Mouse (Mus musculus) ES-E14 (cell line): ENCODE measurements around the gene Cdk13. TPM values are rescaled to one million over a fixed set of nuclear protein-coding genes. Genes with fewer than 3 reads are reported as not detected.

Experiments
- DNase-seq: peaks from one replicate; pipeline ENCODE4 v3.0.0-alpha.2; 2013; ENCODE audit warnings: low read depth, low spot score
- H3K27ac ChIP-seq: 2 replicates; pipeline ENCODE4 v1.5.1; 2012; ENCODE audit warnings: low read depth, mild to moderate bottlenecking, low read length, moderate library complexity, mixed read lengths; ENCODE audit not compliant: poor library complexity, insufficient read depth, severe bottlenecking
- H3K36me3 ChIP-seq: 2 replicates; pipeline ENCODE4 v1.6.1; 2012; ENCODE audit warnings: mild to moderate bottlenecking, low read length, moderate library complexity, mixed read lengths; ENCODE audit not compliant: control insufficient read depth, poor library complexity, insufficient read depth, severe bottlenecking
- H3K4me1 ChIP-seq, 2 experiments: fragments of 150-350 bp in 1 of 2; sonication (generic) in 1 of 2; 2 replicates each; pipeline ENCODE4 v1.6.1; 2012; ENCODE audit warnings: low read length in 2 of 2, mild to moderate bottlenecking in 1 of 2, mixed read lengths in 1 of 2; ENCODE audit not compliant: control insufficient read depth in 2 of 2, insufficient read depth in 2 of 2, poor library complexity in 1 of 2
- H3K4me3 ChIP-seq, 2 experiments: fragments of 150-350 bp in 1 of 2; sonication (generic) in 1 of 2; 2 replicates each; pipeline ENCODE4 v1.5.1; 2012; ENCODE audit warnings: low read length in 2 of 2, low read depth in 1 of 2, mild to moderate bottlenecking in 1 of 2, mixed read lengths in 1 of 2; ENCODE audit not compliant: insufficient read depth in 1 of 2, poor library complexity in 1 of 2, severe bottlenecking in 1 of 2
- H3K9ac ChIP-seq: 2 replicates; pipeline ENCODE4 v1.6.1; 2012; ENCODE audit warnings: low read depth, mild to moderate bottlenecking, low read length, mixed read lengths; ENCODE audit not compliant: poor library complexity, insufficient read depth, severe bottlenecking
- H3K9me3 ChIP-seq: fragments of 150-350 bp; sonication (generic); 2 replicates; pipeline ENCODE4 v1.6.1; 2012; ENCODE audit warnings: low read depth, mild to moderate bottlenecking, low read length; ENCODE audit not compliant: control insufficient read depth, insufficient read depth
- CHD2 ChIP-seq: IDR thresholded peaks from 2 replicates; pipeline ENCODE4 v1.6.1; 2014; ENCODE audit warnings: mild to moderate bottlenecking, low read depth, low read length, inconsistent platforms
- HCFC1 ChIP-seq: IDR thresholded peaks from 2 replicates; pipeline ENCODE4 v1.6.1; 2012; ENCODE audit warnings: low read length, inconsistent platforms, borderline replicate concordance; ENCODE audit not compliant: insufficient read depth
- MAFK ChIP-seq: IDR thresholded peaks from 2 replicates; pipeline ENCODE4 v1.6.1; 2014; ENCODE audit warnings: mild to moderate bottlenecking, low read depth, low read length, inconsistent platforms; ENCODE audit not compliant: insufficient read depth
- ZC3H11A ChIP-seq: IDR thresholded peaks from 2 replicates; pipeline ENCODE4 v1.6.1; 2012; ENCODE audit warnings: low read depth, mild to moderate bottlenecking, inconsistent platforms, low read length, borderline replicate concordance
- ZNF384 ChIP-seq: IDR thresholded peaks from 2 replicates; pipeline ENCODE4 v1.6.1; 2012; ENCODE audit warnings: low read depth, low read length, inconsistent platforms
- in situ Hi-C, 2 experiments: fragments of 600-800 bp; cut with MboI; formaldehyde crosslinking; loops; one replicate each; pipeline ENCODE4 v1.15.1; 2025; ENCODE audit warnings: low sequenced_read_pairs in 2 of 2, inconsistent platforms in 1 of 2; ENCODE audit not compliant: unreplicated experiment in 2 of 2
- total RNA-seq: library from RNA; depleted of rRNA; stranded (reverse); fragments of 300-350 nt; gene quantifications from 2 replicates; pipeline ENCODE4 v1.2.3, GENCODE M21; 2012; rRNA removed

Cdk13 gene
- total RNA-seq, 1 experiment, result 50.7 TPM

- Histone ChIP-seq H3K9ac (no peak overlapping the region), H3K36me3 (no peaks in the 10 kb centered on the region), H3K27ac (no peak overlapping the region), H3K4me1 (peaks cover 0 to 2% of the 10 kb centered on the region in 2 experiments; a peak in 1 of 4 replicates), H3K9me3 (no peaks in the 10 kb centered on the region), H3K4me3 (no peak overlapping the region)
- no peak for DNase-seq
- TF ChIP-seq ZNF384, result no peak
- no peak for TF ChIP-seq HCFC1
- no peak for TF ChIP-seq CHD2
- no peak for TF ChIP-seq MAFK
- no peak for TF ChIP-seq ZC3H11A
- in situ Hi-C loops, result no loop called here
Observed at GRCm38 (mm10) chr13:17690686-17691085, 114.2 kb downstream of the Cdk13 start.

GRCm38 (mm10) chr13:17689461-17689860 is 115.4 kb downstream of the Cdk13 start:
- DNase-seq, result no peak
- H3K27ac ChIP-seq, result no peak overlapping the region
- no peak overlapping the region for H3K4me3 ChIP-seq
- TF ChIP-seq ZNF384, result no peak
- no peak for TF ChIP-seq MAFK
- TF ChIP-seq HCFC1, result no peak
- TF ChIP-seq CHD2, result no peak
- no peak for TF ChIP-seq ZC3H11A
- H3K9me3 ChIP-seq, result no peaks in the 10 kb centered on the region
- H3K4me1 ChIP-seq, result peaks cover 0 to 2% of the 10 kb centered on the region in 2 experiments; a peak in 1 of 4 replicates
- H3K36me3 ChIP-seq, result no peaks in the 10 kb centered on the region
- in situ Hi-C loops, result no loop called here
- H3K9ac ChIP-seq, result no peak overlapping the region

GRCm38 (mm10) chr13:17671122-17671521 is 133.8 kb downstream of the Cdk13 start:
- in situ Hi-C loops, result no loop called here
- Histone ChIP-seq H3K27ac (no peak overlapping the region), H3K4me1 (no peaks in the 10 kb centered on the region), H3K9ac (no peak overlapping the region), H3K9me3 (no peaks in the 10 kb centered on the region), H3K4me3 (no peak overlapping the region), H3K36me3 (no peaks in the 10 kb centered on the region)
- TF ChIP-seq ZNF384, result no peak
- TF ChIP-seq ZC3H11A, result no peak
- no peak for TF ChIP-seq HCFC1
- no peak for TF ChIP-seq MAFK
- no peak for DNase-seq

- H3K4me3 ChIP-seq, result no peak overlapping the region
- no peak for DNase-seq
- TF ChIP-seq ZC3H11A (no peak), HCFC1 (no peak), CHD2 (no peak)
- peaks cover 0 to 2% of the 10 kb centered on the region in 2 experiments; a peak in 1 of 4 replicates for H3K4me1 ChIP-seq
- in situ Hi-C loops, result no loop called here
- no peaks in the 10 kb centered on the region for H3K9me3 ChIP-seq
- H3K27ac ChIP-seq, result no peak overlapping the region
- no peaks in the 10 kb centered on the region for H3K36me3 ChIP-seq
- H3K9ac ChIP-seq, result no peak overlapping the region
Observed at GRCm38 (mm10) chr13:17667380-17667779, 137.5 kb downstream of the Cdk13 start.

Other genes starting within 250 kb of the Cdk13 start
- gene Mplkip, start 109.9 kb downstream of the Cdk13 start, total RNA-seq, result 8.5 and 11.5 TPM in 2 replicates
- 0.37 and 0.80 TPM in 2 replicates for gene Sugct, start 109.5 kb downstream of the Cdk13 start, total RNA-seq
- gene Rala, start 139.1 kb upstream of the Cdk13 start, total RNA-seq, result 56.4 and 69.1 TPM in 2 replicates
- 37.1 and 39.9 TPM in 2 replicates for gene Yae1d1, start 188.3 kb upstream of the Cdk13 start, total RNA-seq